Mouse (Mus musculus) CH12.LX (cell line): Measurements from ENCODE around the gene Zfp433. TPM values are rescaled to one million over a fixed set of nuclear protein-coding genes. Genes with fewer than 3 reads are reported as not detected.
"Not testable (repeated sequence)": the region's sequence is repeated elsewhere in the genome, so short reads cannot be mapped to it uniquely, and the experiment has no call there.

ENCODE experiments used
- DNase-seq: peaks from one replicate; pipeline ENCODE4 v3.0.0-alpha.2; 2013; ENCODE audit errors: extremely low read depth
- H3K27ac ChIP-seq: 2 replicates; pipeline ENCODE4 v1.5.1; 2012; ENCODE audit warnings: low read depth, mild to moderate bottlenecking, control low read depth, moderate library complexity; ENCODE audit not compliant: insufficient read depth
- H3K27me3 ChIP-seq: replicated peaks from 2 replicates; pipeline ENCODE3; 2012; ENCODE audit warnings: inconsistent platforms
- H3K36me3 ChIP-seq, 2 experiments: replicated peaks in 1 of 2; 2 replicates each; pipeline versions ENCODE3 to v1.6.1; 2012; ENCODE audit warnings: inconsistent platforms in 1 of 2, low read length in 1 of 2, mild to moderate bottlenecking in 1 of 2, mixed read lengths in 1 of 2, moderate library complexity in 1 of 2; ENCODE audit not compliant: control insufficient read depth in 1 of 2, insufficient read depth in 1 of 2
- H3K4me1 ChIP-seq, 2 experiments: 2 replicates each; pipeline ENCODE4 v1.6.1; 2012; ENCODE audit warnings: inconsistent platforms in 1 of 2, moderate library complexity in 1 of 2; ENCODE audit not compliant: insufficient read depth in 2 of 2, control insufficient read depth in 1 of 2
- H3K4me2 ChIP-seq: 2 replicates; pipeline ENCODE4 v1.6.1; 2012; ENCODE audit warnings: low read depth, mild to moderate bottlenecking, control low read depth; ENCODE audit not compliant: poor library complexity, insufficient read depth, severe bottlenecking
- H3K4me3 ChIP-seq, 3 experiments: fragments of 150-350 bp in 1 of 3; sonication (generic) in 1 of 3; replicated peaks in 1 of 3; 2 replicates each; pipeline versions ENCODE3 to v1.5.1; 2011 to 2012; ENCODE audit warnings: low read depth in 2 of 3, low read length in 2 of 3, mild to moderate bottlenecking in 2 of 3, moderate library complexity in 2 of 3, control low read depth in 1 of 3, improper control_type of control experiment in 1 of 3, inconsistent platforms in 1 of 3, mixed read lengths in 1 of 3; ENCODE audit not compliant: poor library complexity in 1 of 3
- H3K79me2 ChIP-seq: replicated peaks from 2 replicates; pipeline ENCODE4 v1.6.1; 2012; ENCODE audit warnings: mild to moderate bottlenecking, moderate library complexity; ENCODE audit not compliant: control insufficient read depth, poor library complexity, insufficient read depth, severe bottlenecking; ENCODE audit errors: extremely low read depth
- H3K9ac ChIP-seq: 2 replicates; pipeline ENCODE4 v1.6.1; 2012; ENCODE audit warnings: low read depth, mild to moderate bottlenecking, control low read depth, moderate library complexity; ENCODE audit not compliant: insufficient read depth
- H3K9me3 ChIP-seq: replicated peaks from 2 replicates; pipeline ENCODE3; 2012; ENCODE audit warnings: low read length, inconsistent platforms, mixed read lengths
- dilution Hi-C: fragments of 300-500 bp; cut with MboI; formaldehyde crosslinking; loops from 2 replicates; pipeline ENCODE4 v1.14.3; 2020; ENCODE audit warnings: low sequenced_read_pairs; ENCODE audit not compliant: extremely low pct_unique_long_range_greater_than_20kb, extremely low pct_ligation_motif_present
- in situ Hi-C: fragments of 300-500 bp; cut with MboI; formaldehyde crosslinking; loops from 3 replicates; pipeline ENCODE4 v1.14.3; 2019; ENCODE audit warnings: low sequenced_read_pairs, low pct_ligation_motif_present, low pct_unique_long_range_greater_than_20kb, mixed read lengths
- polyA plus RNA-seq: library from polyadenylated mRNA; unstranded; fragments of >175 nt; gene quantifications from 2 replicates; pipeline ENCODE4 v1.2.1, GENCODE M21; 2012; ENCODE audit warnings: low read depth; ENCODE audit not compliant: insufficient read length
- total RNA-seq, 2 experiments: library from RNA; depleted of rRNA; stranded (reverse); fragments of 300-350 nt in 1 of 2; fragments of >200 nt in 1 of 2; gene quantifications; 2 replicates each; pipeline ENCODE4 v1.2.3; 2012 to 2014

Gene Zfp433
- total and polyA plus RNA-seq, 3 experiments: 5.0 to 9.6 (median 6.0) TPM

DNA sequence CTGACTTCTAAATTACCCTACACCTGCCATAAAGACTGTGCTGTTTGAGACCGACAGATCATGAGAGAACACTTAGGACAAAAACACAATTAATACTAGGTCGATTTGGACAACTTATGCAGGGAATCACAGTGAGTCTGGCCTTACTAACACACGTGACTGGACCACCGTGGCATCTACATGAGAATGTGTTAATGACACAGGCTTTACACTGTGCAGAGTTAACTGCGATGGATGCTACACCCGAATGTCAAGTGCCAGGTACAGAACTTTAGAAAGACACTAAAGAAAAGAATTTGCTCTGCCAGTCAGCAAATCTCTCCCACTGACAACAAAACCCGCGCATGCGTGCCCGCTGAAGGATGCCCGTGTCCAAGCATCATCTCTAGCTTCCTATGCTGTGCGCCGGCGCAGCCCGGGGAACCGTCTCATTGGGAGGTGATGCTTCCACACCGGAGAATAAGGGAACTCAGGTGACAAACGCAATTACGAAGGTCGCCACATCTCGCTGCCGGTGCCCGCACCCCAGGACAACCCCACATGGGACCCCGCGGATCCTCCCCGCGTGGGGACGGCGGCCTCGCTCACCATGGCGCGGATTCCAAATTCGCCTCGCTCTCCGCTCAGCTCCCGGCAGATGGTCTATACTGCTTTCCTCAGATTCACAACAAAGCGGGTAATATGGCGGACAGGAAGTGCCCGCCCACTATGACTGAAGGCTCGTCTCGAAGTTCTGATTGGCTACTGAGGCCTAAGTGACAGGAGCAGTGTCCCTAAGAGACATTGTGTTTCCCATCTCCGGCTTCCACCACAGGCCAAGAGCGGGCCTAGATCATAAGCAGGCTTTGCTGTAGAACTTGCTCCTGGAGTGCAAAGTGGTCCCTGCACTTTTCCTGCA is 66.1 kb downstream of the Zfp433 start, which contains the start of gene Gm3055:
Gene Gm3055 (minus strand): TSS at position 656 of the 898 bp plus-strand sequence.
- H3K9me3 ChIP-seq, H3K36me3 ChIP-seq, H3K4me2 ChIP-seq, H3K27me3 ChIP-seq, H3K27ac ChIP-seq, H3K79me2 ChIP-seq, DNase-seq, H3K4me1 ChIP-seq, H3K9ac ChIP-seq, H3K4me3 ChIP-seq, in situ Hi-C loops, dilution Hi-C loops: not testable (repeated sequence)

DNA sequence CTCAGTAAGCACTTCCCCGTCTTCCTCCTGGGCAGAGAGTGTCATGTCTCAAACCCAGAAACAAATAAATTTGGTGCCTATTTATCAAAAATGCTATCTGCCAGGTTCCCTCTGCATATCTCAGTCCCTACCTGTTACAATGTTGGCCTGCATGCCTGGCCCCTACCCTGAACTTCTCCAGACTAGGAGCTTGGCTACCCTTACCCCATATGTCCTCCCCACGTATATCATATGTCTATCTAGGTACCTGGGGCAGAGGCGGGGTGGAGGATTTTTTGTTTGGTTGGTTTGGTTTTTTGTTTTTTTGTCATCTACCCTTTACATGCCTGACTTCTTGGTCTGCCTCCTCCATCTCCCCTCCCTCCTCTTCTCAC is 66.8 kb downstream of the Zfp433 start:
- H3K36me3 ChIP-seq, dilution Hi-C loops, in situ Hi-C loops, H3K4me2 ChIP-seq, H3K27ac ChIP-seq, H3K9me3 ChIP-seq, H3K79me2 ChIP-seq, DNase-seq, H3K27me3 ChIP-seq, H3K9ac ChIP-seq, H3K4me1 ChIP-seq, H3K4me3 ChIP-seq: not testable (repeated sequence)

Other genes starting within 250 kb of the Zfp433 start
- 4.4 and 4.7 TPM in 2 replicates for gene Nfic, start 249.2 kb upstream of the Zfp433 start, total RNA-seq (2012; rRNA removed)
- gene Nfic, start 249.2 kb upstream of the Zfp433 start, total RNA-seq (2014; rRNA removed): 0.07 and 0.34 TPM in 2 replicates
- 3.8 and 4.0 TPM in 2 replicates for gene Nfic, start 249.2 kb upstream of the Zfp433 start, polyA plus RNA-seq
- gene Celf5, start 222.1 kb upstream of the Zfp433 start, total RNA-seq (2012; rRNA removed): 0.08 and 0.17 TPM in 2 replicates
- gene Celf5, start 222.1 kb upstream of the Zfp433 start, total RNA-seq (2014; rRNA removed): not detected in 2 replicates
- 0.07 and 0.12 TPM in 2 replicates for gene Celf5, start 222.1 kb upstream of the Zfp433 start, polyA plus RNA-seq
- 99.5 and 104 TPM in 2 replicates for gene Ncln, start 208.4 kb upstream of the Zfp433 start, total RNA-seq (2012; rRNA removed)
- 41.5 and 41.7 TPM in 2 replicates for gene Ncln, start 208.4 kb upstream of the Zfp433 start, total RNA-seq (2014; rRNA removed)
- 80.5 and 89.5 TPM in 2 replicates for gene Ncln, start 208.4 kb upstream of the Zfp433 start, polyA plus RNA-seq
- 0.25 and 0.30 TPM in 2 replicates for gene S1pr4, start 204.7 kb upstream of the Zfp433 start, total RNA-seq (2012; rRNA removed)
- gene S1pr4, start 204.7 kb upstream of the Zfp433 start, total RNA-seq (2014; rRNA removed): not detected in 2 replicates
- gene S1pr4, start 204.7 kb upstream of the Zfp433 start, polyA plus RNA-seq: 0.16 and 0.19 TPM in 2 replicates
- 9.9 and 10.0 TPM in 2 replicates for gene Gna15, start 180.6 kb upstream of the Zfp433 start, total RNA-seq (2012; rRNA removed)
- 5.2 and 5.5 TPM in 2 replicates for gene Gna15, start 180.6 kb upstream of the Zfp433 start, total RNA-seq (2014; rRNA removed)
- 4.9 and 5.2 TPM in 2 replicates for gene Gna15, start 180.6 kb upstream of the Zfp433 start, polyA plus RNA-seq
- 7.2 and 9.0 TPM in 2 replicates for gene Gna11, start 159.6 kb upstream of the Zfp433 start, total RNA-seq (2012; rRNA removed)
- 4.1 and 4.3 TPM in 2 replicates for gene Gna11, start 159.6 kb upstream of the Zfp433 start, total RNA-seq (2014; rRNA removed)
- gene Gna11, start 159.6 kb upstream of the Zfp433 start, polyA plus RNA-seq: 6.9 and 8.7 TPM in 2 replicates
- 93.5 and 114 TPM in 2 replicates for gene Aes, start 145.3 kb upstream of the Zfp433 start, total RNA-seq (2012; rRNA removed)
- 7.3 and 11.5 TPM in 2 replicates for gene Aes, start 145.3 kb upstream of the Zfp433 start, total RNA-seq (2014; rRNA removed)
- 23.4 and 25.1 TPM in 2 replicates for gene Aes, start 145.3 kb upstream of the Zfp433 start, polyA plus RNA-seq
- gene Tle2, start 130.3 kb upstream of the Zfp433 start, total RNA-seq (2012; rRNA removed): 0.30 TPM in 1 of 2 replicates, not detected in the other
- not detected in 2 replicates for gene Tle2, start 130.3 kb upstream of the Zfp433 start, total RNA-seq (2014; rRNA removed)
- 0.29 TPM in 1 of 2 replicates, not detected in the other for gene Tle2, start 130.3 kb upstream of the Zfp433 start, polyA plus RNA-seq
- gene Tle6, start 103.8 kb upstream of the Zfp433 start, total RNA-seq (2012; rRNA removed): 1.2 and 1.3 TPM in 2 replicates
- gene Tle6, start 103.8 kb upstream of the Zfp433 start, total RNA-seq (2014; rRNA removed): 0.30 and 1.2 TPM in 2 replicates
- 0.39 and 0.63 TPM in 2 replicates for gene Tle6, start 103.8 kb upstream of the Zfp433 start, polyA plus RNA-seq
- 1.5 and 2.3 TPM in 2 replicates for gene BC025920, start 98.6 kb upstream of the Zfp433 start, total RNA-seq (2012; rRNA removed)
- 1.4 and 1.7 TPM in 2 replicates for gene BC025920, start 98.6 kb upstream of the Zfp433 start, total RNA-seq (2014; rRNA removed)
- 1.6 and 2.3 TPM in 2 replicates for gene BC025920, start 98.6 kb upstream of the Zfp433 start, polyA plus RNA-seq
- 11.2 and 17.8 TPM in 2 replicates for gene Sirt6, start 77.0 kb upstream of the Zfp433 start, total RNA-seq (2012; rRNA removed)
- gene Sirt6, start 77.0 kb upstream of the Zfp433 start, total RNA-seq (2014; rRNA removed): 12.3 and 16.9 TPM in 2 replicates
- gene Sirt6, start 77.0 kb upstream of the Zfp433 start, polyA plus RNA-seq: 34.6 and 36.4 TPM in 2 replicates
- gene Ankrd24, start 76.3 kb upstream of the Zfp433 start, total RNA-seq (2012; rRNA removed): 3.2 and 4.2 TPM in 2 replicates
- 5.4 and 5.5 TPM in 2 replicates for gene Ankrd24, start 76.3 kb upstream of the Zfp433 start, total RNA-seq (2014; rRNA removed)
- 2.4 and 3.7 TPM in 2 replicates for gene Ankrd24, start 76.3 kb upstream of the Zfp433 start, polyA plus RNA-seq
- gene Gm10778, start 55.8 kb upstream of the Zfp433 start, total RNA-seq (2012; rRNA removed): 3.2 and 3.4 TPM in 2 replicates
- 7.1 and 7.9 TPM in 2 replicates for gene Gm10778, start 55.8 kb upstream of the Zfp433 start, total RNA-seq (2014; rRNA removed)
- gene Gm10778, start 55.8 kb upstream of the Zfp433 start, polyA plus RNA-seq: 2.0 and 2.8 TPM in 2 replicates
- 7.3 and 11.5 TPM in 2 replicates for gene Gm3055, start 66.3 kb downstream of the Zfp433 start, total RNA-seq (2012; rRNA removed)
- gene Gm3055, start 66.3 kb downstream of the Zfp433 start, total RNA-seq (2014; rRNA removed): 12.6 and 13.2 TPM in 2 replicates
- 8.0 and 9.5 TPM in 2 replicates for gene Gm3055, start 66.3 kb downstream of the Zfp433 start, polyA plus RNA-seq
- 0.89 and 1.4 TPM in 2 replicates for gene Gm4767, start 107.4 kb downstream of the Zfp433 start, total RNA-seq (2012; rRNA removed)
- 3.8 and 4.2 TPM in 2 replicates for gene Gm4767, start 107.4 kb downstream of the Zfp433 start, total RNA-seq (2014; rRNA removed)
- gene Gm4767, start 107.4 kb downstream of the Zfp433 start, polyA plus RNA-seq: 0.51 and 1.3 TPM in 2 replicates
- 2.5 and 2.6 TPM in 2 replicates for gene Gm32687, start 159.1 kb downstream of the Zfp433 start, total RNA-seq (2012; rRNA removed)
- gene Gm32687, start 159.1 kb downstream of the Zfp433 start, total RNA-seq (2014; rRNA removed): 8.0 and 8.5 TPM in 2 replicates
- gene Gm32687, start 159.1 kb downstream of the Zfp433 start, polyA plus RNA-seq: 1.7 and 3.8 TPM in 2 replicates
- gene Zfp781, start 225.7 kb downstream of the Zfp433 start, total RNA-seq (2012; rRNA removed): 1.8 and 2.0 TPM in 2 replicates
- 4.9 and 5.9 TPM in 2 replicates for gene Zfp781, start 225.7 kb downstream of the Zfp433 start, total RNA-seq (2014; rRNA removed)
- gene Zfp781, start 225.7 kb downstream of the Zfp433 start, polyA plus RNA-seq: 2.0 and 2.2 TPM in 2 replicates